Mouse (Mus musculus): ENCODE measurements around the gene Rangap1. TPM values are rescaled to one million over a fixed set of nuclear protein-coding genes. Genes with fewer than 3 reads are reported as not detected.
A peak's percentile ranks its signal among the peaks of the same experiment; 100 is the strongest.
"Not testable (repeated sequence)": the region's sequence is repeated elsewhere in the genome, so short reads cannot be mapped to it uniquely, and the experiment has no call there.

The Rangap1 gene
- total RNA-seq, 1 experiment from 2014 or later = 61.8 TPM

GRCm38 (mm10) chr15:81742368-81742767 lies 3.0 kb downstream of the Rangap1 start:
- DNase-seq = not testable (repeated sequence)

- peak; percentile 31 for DNase-seq
Measured at GRCm38 (mm10) chr15:81739924-81740323, 5.4 kb downstream of the Rangap1 start.

DNA sequence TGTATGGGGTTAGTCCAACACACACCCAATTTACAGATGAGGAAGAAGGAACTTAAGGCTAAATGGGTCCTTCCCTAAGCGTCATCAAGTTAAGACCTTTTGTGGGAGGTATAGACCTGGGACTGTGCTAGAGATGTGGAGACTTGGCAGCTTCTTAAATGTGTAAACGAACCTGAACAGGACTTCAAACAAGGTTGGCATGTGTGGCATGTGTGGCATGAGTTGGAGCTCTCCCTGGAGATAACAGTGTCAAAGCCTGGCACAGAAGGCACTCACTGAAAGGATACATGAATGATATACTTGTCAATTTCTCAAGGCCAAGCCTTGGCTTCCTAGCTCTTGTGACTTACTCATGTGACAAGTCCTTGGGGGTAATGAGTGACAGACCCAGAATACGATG lies 6.0 kb downstream of the Rangap1 start:
- DNase-seq = peak; percentile 16

- DNase-seq = no peak
Measured at GRCm38 (mm10) chr15:81735075-81735474, 10.3 kb downstream of the Rangap1 start.

- peak; percentile 98 for DNase-seq
Measured at GRCm38 (mm10) chr15:81729792-81730635, 15.3 kb downstream of the Rangap1 start.

- DNase-seq = peak; percentile 58
Measured at GRCm38 (mm10) chr15:81729241-81729791, 16.0 kb downstream of the Rangap1 start.

DNA sequence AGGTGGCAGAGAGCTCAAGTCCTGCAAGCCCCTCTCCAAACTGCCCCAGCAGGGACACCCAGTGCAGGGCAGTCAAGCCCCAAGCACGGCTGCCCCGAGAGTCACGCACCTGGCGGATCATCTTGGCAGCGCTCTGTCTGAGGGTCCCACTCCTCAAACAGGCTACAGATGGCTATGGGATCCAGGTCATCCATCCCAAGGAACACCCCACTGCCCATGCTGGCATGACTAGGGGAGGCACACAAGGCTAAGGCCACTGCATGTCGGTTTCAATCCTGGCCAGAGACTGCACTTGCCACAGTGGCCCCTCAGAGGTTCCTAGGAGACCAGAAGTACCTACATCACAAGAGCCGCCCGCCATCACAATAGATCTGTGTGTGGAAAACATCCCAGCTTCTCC lies 19.4 kb downstream of the Rangap1 start:
- no peak for DNase-seq

DNA sequence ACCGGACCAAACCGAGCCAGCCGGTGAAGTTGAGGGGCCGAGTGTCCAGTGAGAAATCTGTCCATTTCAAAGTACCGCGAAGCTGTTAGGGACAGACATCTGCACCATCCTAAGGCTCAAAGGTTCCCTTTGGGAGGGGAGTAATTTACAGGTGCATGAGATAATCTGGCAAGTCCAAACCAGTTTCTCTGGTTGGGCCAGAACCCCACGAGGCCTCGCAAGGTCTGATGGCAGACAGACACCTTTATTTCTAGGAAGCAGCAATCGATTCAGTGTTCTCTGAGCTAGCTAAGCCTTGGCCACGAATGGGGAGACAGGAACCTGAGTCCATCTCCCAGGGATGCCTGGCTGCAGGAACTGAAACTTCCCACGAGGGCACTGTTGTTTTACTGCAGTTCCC lies 21.7 kb downstream of the Rangap1 start:
- DNase-seq = no peak

- no peak for DNase-seq
Measured at GRCm38 (mm10) chr15:81722361-81722760, 23.0 kb downstream of the Rangap1 start.

- DNase-seq = no peak
Measured at GRCm38 (mm10) chr15:81719139-81719531, 26.2 kb downstream of the Rangap1 start.

- DNase-seq = no peak
Measured at GRCm38 (mm10) chr15:81718336-81719138, 26.8 kb downstream of the Rangap1 start.

DNA sequence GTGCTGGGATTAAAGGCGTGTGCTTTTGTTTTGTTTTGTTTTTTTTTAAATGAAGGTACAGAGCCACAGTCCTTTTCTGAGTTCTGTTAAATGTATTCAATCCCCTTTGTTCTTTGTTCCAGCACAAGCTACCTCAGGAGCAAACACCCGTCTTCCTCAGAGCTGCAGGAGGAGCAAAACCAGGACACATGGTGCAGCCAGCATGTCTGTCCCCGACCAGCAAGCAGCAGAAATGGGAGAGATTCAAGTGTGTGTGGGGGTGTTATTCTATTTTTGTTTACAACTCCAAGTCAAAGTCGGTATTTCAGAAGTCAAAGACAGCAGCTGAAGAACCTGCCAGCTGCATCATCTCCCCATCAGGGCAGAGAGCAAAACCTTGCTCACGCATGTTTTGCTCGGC lies 31.6 kb downstream of the Rangap1 start:
- DNase-seq = no peak

- DNase-seq = no peak
Measured at GRCm38 (mm10) chr15:81710801-81711200, 34.5 kb downstream of the Rangap1 start.

GRCm38 (mm10) chr15:81709686-81710085 lies 35.6 kb downstream of the Rangap1 start:
- DNase-seq = no peak

GRCm38 (mm10) chr15:81708991-81709390 lies 36.3 kb downstream of the Rangap1 start:
- no peak for DNase-seq

DNA sequence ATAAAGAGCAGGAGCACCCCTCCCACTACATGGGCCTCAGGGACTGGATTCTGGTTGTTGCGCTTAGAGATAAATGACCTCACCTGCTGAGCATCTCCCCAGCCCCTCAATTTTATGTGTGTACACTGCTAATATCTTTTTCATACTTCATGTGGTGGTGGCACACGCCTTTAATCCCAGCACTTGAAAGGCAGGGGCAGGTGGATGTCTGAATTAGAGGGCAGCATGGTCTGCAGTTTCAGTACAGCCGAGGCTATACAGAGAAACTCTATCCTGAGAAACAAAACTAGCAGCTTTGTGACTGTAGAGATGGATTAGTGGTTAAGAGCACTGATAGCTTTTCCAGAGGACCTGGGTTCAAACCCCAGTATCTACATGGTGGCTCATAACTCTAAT lies 42.2 kb downstream of the Rangap1 start:
- DNase-seq = no peak

- DNase-seq = peak; percentile 48
Measured at GRCm38 (mm10) chr15:81702306-81703093, 42.8 kb downstream of the Rangap1 start.

DNA sequence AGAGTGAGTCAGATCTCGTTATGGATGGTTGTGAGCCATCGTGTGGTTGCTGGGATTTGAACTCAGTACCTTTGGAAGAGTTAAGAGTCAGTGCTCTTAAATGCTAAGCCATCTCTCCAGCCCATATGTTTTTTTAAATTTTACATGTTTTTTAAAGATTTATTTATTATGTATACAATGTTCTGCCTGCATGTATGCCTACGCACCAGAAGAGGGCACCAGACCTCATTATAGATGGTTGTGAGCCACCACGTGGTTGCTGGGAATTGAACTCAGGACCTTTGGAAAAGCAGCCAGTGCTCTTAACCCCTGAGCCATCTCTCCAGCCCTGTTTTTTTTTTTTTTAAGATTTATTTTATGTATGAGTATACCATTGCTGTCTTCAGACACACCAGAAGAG lies 44.0 kb downstream of the Rangap1 start:
- DNase-seq = not testable (repeated sequence)

- DNase-seq = peak; percentile 40
Measured at GRCm38 (mm10) chr15:81700601-81701000, 44.7 kb downstream of the Rangap1 start.

DNA sequence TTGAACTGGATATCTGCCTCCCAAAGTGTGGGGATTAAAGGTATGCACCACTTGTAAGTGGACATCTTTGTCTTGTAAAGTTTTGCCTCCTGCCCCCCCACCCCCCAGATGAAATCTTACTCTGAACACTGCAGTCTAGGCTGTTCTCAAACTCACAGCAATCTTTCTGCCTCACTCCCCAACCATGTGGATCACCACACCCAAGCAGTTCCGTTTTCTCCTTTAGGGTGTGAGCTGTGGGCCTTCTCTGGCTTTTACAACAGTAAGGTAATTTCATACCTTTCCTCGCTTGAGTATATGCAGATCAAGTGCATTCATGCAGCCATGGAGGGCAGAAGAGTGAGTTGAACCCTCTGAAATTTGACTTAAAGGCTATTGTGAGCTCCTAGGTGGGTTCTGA lies 45.2 kb downstream of the Rangap1 start:
- no peak for DNase-seq

- no peak for DNase-seq
Measured at GRCm38 (mm10) chr15:81698532-81698931, 46.8 kb downstream of the Rangap1 start.

- peak; percentile 59 for DNase-seq
Measured at GRCm38 (mm10) chr15:81697847-81698246, 47.5 kb downstream of the Rangap1 start.
